Mouse (Mus musculus) liver, embryonic 15.5 days (tissue): ENCODE results near the gene Olfr412. TPM values are rescaled to one million over a fixed set of nuclear protein-coding genes. Genes with fewer than 3 reads are reported as not detected.

Experiments
- ATAC-seq: fragments of 200-750 bp; cut with Nextera tagmentation; 2 replicates; pipeline ENCODE4 v1.8.0; 2017; ENCODE audit warnings: moderate number of reproducible peaks, mild to moderate bottlenecking, moderate library complexity; ENCODE audit not compliant: insufficient read depth
- H3K27ac ChIP-seq: fragments of 300-500 bp; sonication (generic); replicated peaks from 2 replicates; pipeline ENCODE4 v1.5.1; 2015; ENCODE audit warnings: mild to moderate bottlenecking, inconsistent platforms
- H3K27me3 ChIP-seq: fragments of 300-500 bp; sonication (generic); 2 replicates; pipeline ENCODE4 v1.6.1; 2015; ENCODE audit warnings: mild to moderate bottlenecking, inconsistent platforms
- H3K36me3 ChIP-seq: fragments of 300-500 bp; sonication (generic); replicated peaks from 2 replicates; pipeline ENCODE4 v1.6.1; 2015; ENCODE audit warnings: moderate library complexity, mild to moderate bottlenecking, inconsistent platforms
- H3K4me1 ChIP-seq: fragments of 300-500 bp; sonication (generic); replicated peaks from 2 replicates; pipeline ENCODE4 v1.6.1; 2015; ENCODE audit warnings: inconsistent platforms
- H3K4me2 ChIP-seq: fragments of 300-500 bp; sonication (generic); 2 replicates; pipeline ENCODE4 v1.6.1; 2015; ENCODE audit warnings: moderate library complexity, mild to moderate bottlenecking, inconsistent platforms
- H3K4me3 ChIP-seq: fragments of 300-500 bp; sonication (generic); replicated peaks from 2 replicates; pipeline ENCODE4 v1.5.1; 2015; ENCODE audit warnings: mild to moderate bottlenecking, inconsistent platforms
- H3K9ac ChIP-seq: fragments of 300-500 bp; sonication (generic); 2 replicates; pipeline ENCODE4 v1.6.1; 2015; ENCODE audit warnings: moderate library complexity, mild to moderate bottlenecking, inconsistent platforms
- H3K9me3 ChIP-seq: fragments of 300-500 bp; sonication (generic); replicated peaks from 2 replicates; pipeline ENCODE4 v1.6.1; 2016; ENCODE audit warnings: inconsistent platforms
- WGBS: fragments of 180-500 bp; shearing (Covaris S2); methylation state at CpG from one replicate; pipeline ENCODE4 v1.1.7; 2015; ENCODE audit warnings: mixed read lengths; ENCODE audit not compliant: insufficient replicate concordance; 5-methylcytosine and 5-hydroxymethylcytosine counted together
- polyA plus RNA-seq: library from polyadenylated mRNA; unstranded; fragments of >200 nt; fragmentation: Nextera tagmentation; extraction: Ambion mirVana; gene quantifications from 2 replicates; pipeline ENCODE4 v1.2.1, GENCODE M21; 2015

The Olfr412 gene
- not detected in 2 replicates for polyA plus RNA-seq

DNA sequence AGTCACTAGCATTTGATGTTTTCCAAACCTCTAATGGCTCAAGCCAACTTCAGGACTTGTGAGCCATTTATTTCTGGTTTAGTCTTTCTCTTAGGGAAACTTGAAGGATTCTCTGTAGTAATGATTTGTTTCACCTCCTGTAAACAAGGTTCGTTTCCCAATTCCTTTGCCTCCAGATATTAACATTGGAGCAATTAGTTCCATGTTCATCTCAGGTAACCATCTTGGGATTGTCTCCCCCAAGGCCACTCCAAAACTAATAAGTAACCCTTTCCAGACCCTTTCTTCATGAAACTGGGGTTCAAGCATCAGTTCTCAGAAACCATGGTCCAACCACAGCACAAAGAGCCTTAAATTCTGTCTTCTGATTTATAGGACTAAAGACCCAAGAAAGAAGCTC lies at the start of gene Olfr412:
Gene Olfr412 (plus strand): TSS at position 301 of the 400 bp plus-strand sequence.
- H3K27me3 ChIP-seq: no peaks in the 10 kb centered on the region
- H3K4me1 ChIP-seq: no peaks in the 10 kb centered on the region
- no peak within 1 kb of the TSS for H3K4me2 ChIP-seq
- H3K36me3 ChIP-seq: no peaks in the 10 kb centered on the region
- no peak within 1 kb of the TSS for H3K4me3 ChIP-seq
- H3K9me3 ChIP-seq: no peaks in the 10 kb centered on the region
- H3K9ac ChIP-seq: no peak within 1 kb of the TSS
- ATAC-seq: no peak
- H3K27ac ChIP-seq: no peak within 1 kb of the TSS
- 61% methylated on average over 1 of the region's 1 CpGs for WGBS

DNA sequence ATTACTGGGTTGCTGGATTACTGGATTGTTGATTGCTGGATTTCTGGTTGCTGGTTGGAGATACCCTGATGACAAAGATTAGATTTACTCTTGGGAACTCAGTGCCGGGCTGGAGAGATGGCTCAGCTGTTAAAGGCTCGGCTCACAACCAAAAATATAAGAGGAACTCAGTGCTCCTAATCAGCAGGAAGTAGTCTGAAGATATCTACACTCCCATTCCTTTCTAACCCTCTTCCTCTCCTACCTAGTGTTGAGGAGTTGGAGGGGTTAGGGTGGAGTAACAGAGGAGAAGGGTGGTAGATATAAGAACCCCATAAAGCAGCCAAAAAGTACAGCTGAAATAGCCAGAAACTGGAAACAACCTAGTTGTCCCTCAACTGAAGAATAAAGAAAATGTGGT lies 35.8 kb upstream of the Olfr412 start:
- H3K4me1 ChIP-seq: no peaks in the 10 kb centered on the region
- WGBS: 16% methylated on average over 2 of the region's 2 CpGs
- no peaks in the 10 kb centered on the region for H3K9me3 ChIP-seq
- no peak overlapping the region for H3K4me3 ChIP-seq
- H3K36me3 ChIP-seq: no peaks in the 10 kb centered on the region
- ATAC-seq: no peak
- H3K27me3 ChIP-seq: no peaks in the 10 kb centered on the region
- H3K4me2 ChIP-seq: no peak overlapping the region
- no peak overlapping the region for H3K9ac ChIP-seq
- H3K27ac ChIP-seq: no peak overlapping the region

DNA sequence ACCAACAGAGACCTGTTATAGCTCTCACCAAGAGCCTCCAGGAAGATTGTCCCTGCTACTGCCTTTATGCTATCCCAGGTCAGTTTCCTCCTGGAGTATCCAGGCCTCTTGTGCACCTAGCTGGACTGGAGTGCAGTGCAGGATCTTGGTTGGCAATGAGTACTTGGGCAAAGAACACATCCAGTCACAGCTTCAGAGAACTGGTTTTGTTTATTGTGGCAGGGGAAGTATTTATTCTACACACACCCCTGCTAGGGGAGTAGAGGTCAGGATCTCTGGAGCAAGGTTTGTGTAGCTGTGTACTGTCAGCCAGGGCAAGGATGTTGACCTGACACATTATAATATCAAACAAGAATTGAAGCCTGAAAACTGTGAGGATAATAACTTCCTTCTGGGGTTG lies 33.1 kb upstream of the Olfr412 start:
- Histone ChIP-seq H3K4me2 (no peak overlapping the region), H3K27ac (no peak overlapping the region), H3K4me1 (no peaks in the 10 kb centered on the region), H3K9me3 (no peaks in the 10 kb centered on the region), H3K27me3 (no peaks in the 10 kb centered on the region), H3K36me3 (no peaks in the 10 kb centered on the region), H3K9ac (no peak overlapping the region), H3K4me3 (no peak overlapping the region)
- ATAC-seq: no peak

DNA sequence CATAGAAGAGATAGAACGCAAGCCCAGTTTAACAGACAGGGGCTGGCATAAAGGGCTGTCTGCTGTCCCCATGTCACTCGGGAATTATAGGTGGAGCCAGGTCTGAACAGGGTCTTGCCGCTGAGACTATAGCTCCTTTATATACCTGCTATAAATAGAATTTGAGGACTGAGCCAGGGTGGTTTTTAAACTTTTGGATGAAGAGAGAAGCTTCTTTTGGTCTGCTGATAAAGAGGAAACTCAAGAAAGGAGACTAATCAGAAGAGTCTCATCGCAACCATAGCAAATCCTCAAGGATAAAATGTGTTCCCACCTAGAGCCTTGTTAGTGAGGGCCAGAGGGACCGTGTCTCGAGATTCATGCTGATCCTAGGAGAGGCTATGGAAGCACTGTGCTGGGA lies 23.9 kb upstream of the Olfr412 start, which contains the start of gene Olfr410:
Gene Olfr410 (minus strand): TSS at position 101 of the 400 bp plus-strand sequence.
- no peak for ATAC-seq
- Histone ChIP-seq H3K4me2 (no peak within 1 kb of the TSS), H3K27me3 (no peaks in the 10 kb centered on the region), H3K9ac (no peak within 1 kb of the TSS), H3K9me3 (no peaks in the 10 kb centered on the region), H3K27ac (no peak within 1 kb of the TSS), H3K4me1 (no peaks in the 10 kb centered on the region), H3K4me3 (no peak within 1 kb of the TSS), H3K36me3 (no peaks in the 10 kb centered on the region)
- WGBS: 66% methylated on average over 6 of the region's 6 CpGs

DNA sequence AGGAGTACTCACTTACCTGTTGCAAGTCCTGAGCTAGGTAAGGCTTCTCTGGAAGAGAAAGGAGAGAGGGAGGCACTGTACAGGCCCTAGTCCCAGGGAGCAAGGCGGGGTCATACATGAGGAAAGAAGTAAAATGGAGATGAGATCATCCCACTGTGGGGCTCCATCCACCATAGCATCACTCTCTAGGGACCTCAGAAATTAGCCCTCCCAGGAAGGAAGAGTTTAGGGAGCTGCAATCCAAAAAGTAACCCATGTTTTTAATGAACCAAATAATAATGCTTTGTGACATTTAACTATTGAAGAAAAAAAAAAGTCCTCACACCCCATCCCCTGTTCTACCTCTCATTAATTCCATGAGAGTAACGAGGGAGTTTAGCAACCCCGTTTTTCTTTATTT lies 9.3 kb upstream of the Olfr412 start, which contains the start of gene Olfr411:
Gene Olfr411 (minus strand): TSS at position 101 of the 400 bp plus-strand sequence.
- H3K9me3 ChIP-seq: no peaks in the 10 kb centered on the region
- no peak for ATAC-seq
- WGBS: 49% methylated on average over 3 of the region's 3 CpGs

DNA sequence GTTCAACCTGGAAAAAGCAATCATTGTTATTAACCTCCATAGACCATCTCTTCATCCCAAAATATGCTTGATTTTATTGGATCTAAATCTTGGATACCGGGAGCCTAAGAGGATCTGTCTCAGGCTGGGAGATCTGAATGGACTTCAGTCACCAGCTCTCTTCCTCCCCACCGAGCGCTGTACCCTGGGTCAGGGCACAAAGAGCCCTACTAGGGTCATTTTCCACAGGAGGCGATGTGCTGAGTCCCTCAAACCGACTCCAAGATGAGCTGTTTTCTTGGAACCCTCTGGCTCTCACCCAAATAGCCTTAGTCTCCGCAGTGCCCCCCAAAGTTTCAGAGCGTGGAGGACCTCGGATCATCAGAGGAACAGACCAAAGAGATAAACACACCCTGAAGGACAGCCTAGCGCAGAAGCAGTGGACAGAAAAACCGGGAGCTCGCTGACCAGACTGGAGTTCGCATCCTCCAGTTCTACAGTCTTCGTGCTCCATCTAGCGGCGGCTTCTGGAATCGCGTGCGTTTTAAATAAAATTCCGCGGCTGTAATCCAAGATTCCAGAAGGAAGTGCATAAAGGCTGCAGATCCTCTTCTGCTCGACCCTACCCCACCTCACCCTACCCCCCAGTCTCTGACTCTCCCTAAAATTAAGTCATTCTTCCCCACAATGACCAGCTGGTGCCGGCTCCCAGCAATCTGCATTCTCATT lies 9.7 kb downstream of the Olfr412 start:
- H3K9ac ChIP-seq: no peak overlapping the region

More for the DNA sequence above, 9.3 kb upstream of the Olfr412 start, which contains the start of gene Olfr411:
- H3K27me3 ChIP-seq: no peaks in the 10 kb centered on the region
- H3K4me2 ChIP-seq: no peak within 1 kb of the TSS
- no peak within 1 kb of the TSS for H3K27ac ChIP-seq
- H3K4me1 ChIP-seq: no peaks in the 10 kb centered on the region
- H3K36me3 ChIP-seq: no peaks in the 10 kb centered on the region
- H3K4me3 ChIP-seq: no peak within 1 kb of the TSS
- no peak within 1 kb of the TSS for H3K9ac ChIP-seq

DNA sequence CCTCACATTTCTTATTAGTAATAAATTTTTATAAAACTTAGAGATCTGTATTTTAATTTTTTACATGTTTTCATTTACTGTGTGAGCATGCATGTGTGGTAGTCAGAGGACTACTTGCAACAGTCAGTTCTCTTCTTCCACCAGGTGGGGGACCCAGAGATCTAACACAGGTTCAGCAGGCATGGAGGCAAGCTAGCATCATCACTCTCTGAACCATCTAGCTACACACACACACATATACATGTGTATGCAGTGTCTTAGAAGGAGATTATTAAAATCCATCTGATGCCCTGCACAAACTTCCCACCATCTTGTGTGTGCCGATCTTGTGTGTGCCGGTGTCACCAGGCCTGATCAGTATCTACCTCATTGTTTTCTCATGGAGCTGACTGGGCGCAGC lies 15.0 kb downstream of the Olfr412 start:
- Histone ChIP-seq H3K27ac (no peak overlapping the region), H3K4me3 (no peak overlapping the region), H3K36me3 (no peaks in the 10 kb centered on the region), H3K9ac (no peak overlapping the region), H3K9me3 (no peaks in the 10 kb centered on the region), H3K27me3 (no peaks in the 10 kb centered on the region), H3K4me2 (no peak overlapping the region), H3K4me1 (no peaks in the 10 kb centered on the region)
- no peak for ATAC-seq
- WGBS: 63% methylated on average over 3 of the region's 3 CpGs

More for the DNA sequence above, 9.7 kb downstream of the Olfr412 start:
- Histone ChIP-seq H3K4me1 (no peaks in the 10 kb centered on the region), H3K36me3 (no peaks in the 10 kb centered on the region), H3K4me3 (no peak overlapping the region), H3K27me3 (peaks cover 4% of the 10 kb centered on the region; the same call in 1 of the 2 replicates), H3K27ac (no peak overlapping the region), H3K9me3 (no peaks in the 10 kb centered on the region), H3K4me2 (no peak overlapping the region)
- no peak for ATAC-seq
- WGBS: 11% methylated on average over 22 of the region's 22 CpGs

DNA sequence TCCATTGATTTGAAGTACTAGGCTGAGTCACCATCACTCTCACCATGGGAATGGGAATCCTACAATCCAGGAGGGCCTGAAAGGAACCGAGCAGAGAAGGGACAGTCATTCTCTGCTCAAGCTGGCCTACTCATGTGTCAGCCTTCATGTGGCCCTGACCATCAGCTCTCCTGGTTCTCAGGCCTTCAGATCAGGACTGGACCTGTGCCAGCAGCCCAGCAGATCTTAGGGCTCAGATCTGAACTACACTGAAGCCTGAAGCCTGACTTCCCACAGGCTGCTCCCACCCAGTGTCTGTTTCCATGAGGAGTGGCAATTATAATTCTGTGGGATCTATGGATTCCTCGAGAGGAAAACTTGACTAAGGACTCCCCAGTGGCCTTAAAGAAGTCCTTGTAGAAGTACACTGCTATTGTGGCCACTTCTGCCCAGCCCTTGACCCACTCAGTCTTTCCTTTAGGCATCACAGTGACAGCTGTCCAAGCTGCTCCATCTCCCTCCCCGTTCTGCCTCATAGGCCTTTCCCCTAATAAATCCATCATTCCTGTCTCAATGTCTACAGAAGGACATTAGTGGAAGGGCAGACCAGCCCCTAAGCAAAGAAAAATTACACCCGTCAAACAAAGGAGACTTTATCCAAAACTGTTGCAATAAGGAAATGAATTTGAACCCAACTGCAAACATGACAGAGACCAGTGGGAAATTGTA lies 17.5 kb downstream of the Olfr412 start:
- no peak overlapping the region for H3K4me3 ChIP-seq
- WGBS: 41% methylated on average over 4 of the region's 4 CpGs
- H3K4me1 ChIP-seq: no peaks in the 10 kb centered on the region
- no peaks in the 10 kb centered on the region for H3K9me3 ChIP-seq
- no peaks in the 10 kb centered on the region for H3K36me3 ChIP-seq
- H3K27me3 ChIP-seq: no peaks in the 10 kb centered on the region
- no peak overlapping the region for H3K27ac ChIP-seq
- no peak for ATAC-seq
- no peak overlapping the region for H3K9ac ChIP-seq
- H3K4me2 ChIP-seq: no peak overlapping the region

DNA sequence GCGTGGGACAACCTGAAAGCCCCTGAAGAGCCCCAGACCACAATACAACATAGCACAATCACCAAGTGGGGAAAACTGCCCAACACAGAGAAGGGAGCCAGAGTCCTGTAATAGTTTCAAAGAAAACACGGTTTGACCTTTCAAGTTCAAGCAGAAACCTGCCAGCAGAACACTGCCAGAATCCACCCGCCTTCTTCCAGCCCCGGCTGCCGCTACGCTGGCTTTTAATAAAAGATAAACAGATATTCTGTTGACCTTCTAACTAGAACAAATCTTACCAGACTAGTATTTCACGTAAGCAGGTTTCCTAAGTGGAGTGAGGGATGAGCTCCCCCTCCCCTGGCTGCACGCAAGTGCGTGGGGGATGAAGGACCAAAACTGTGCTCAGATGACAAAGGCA lies 23.8 kb downstream of the Olfr412 start:
- ATAC-seq: no peak
- Histone ChIP-seq H3K4me2 (no peak overlapping the region), H3K36me3 (no peaks in the 10 kb centered on the region), H3K4me1 (no peaks in the 10 kb centered on the region), H3K9ac (no peak overlapping the region), H3K9me3 (no peaks in the 10 kb centered on the region), H3K4me3 (no peak overlapping the region), H3K27me3 (no peaks in the 10 kb centered on the region), H3K27ac (no peak overlapping the region)
- WGBS: 71% methylated on average over 9 of the region's 9 CpGs

DNA sequence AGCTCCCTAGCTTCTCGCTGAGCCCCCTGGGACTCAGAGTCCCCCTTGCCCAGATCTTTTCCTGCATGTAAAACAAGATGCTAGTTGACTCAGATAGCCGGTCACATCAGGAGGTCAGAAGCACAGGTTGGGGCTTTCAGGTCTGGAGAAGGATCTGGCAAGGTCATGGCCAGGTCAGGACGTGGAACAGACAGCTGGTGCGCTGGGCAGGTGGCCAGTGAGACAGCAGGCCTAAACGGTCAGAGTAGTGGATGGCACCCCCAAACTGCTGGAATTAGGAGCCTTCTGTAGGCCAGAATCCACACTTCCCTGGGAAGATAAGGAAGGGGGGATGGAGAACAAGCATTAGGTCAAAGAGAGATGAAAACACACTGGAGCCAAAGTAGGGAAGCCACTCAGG lies 25.3 kb downstream of the Olfr412 start:
- Histone ChIP-seq H3K27me3 (no peaks in the 10 kb centered on the region), H3K4me1 (no peaks in the 10 kb centered on the region), H3K4me2 (no peak overlapping the region), H3K9me3 (no peaks in the 10 kb centered on the region), H3K36me3 (no peaks in the 10 kb centered on the region), H3K4me3 (no peak overlapping the region), H3K9ac (no peak overlapping the region), H3K27ac (no peak overlapping the region)
- WGBS: 59% methylated on average over 5 of the region's 5 CpGs
- no peak for ATAC-seq

DNA sequence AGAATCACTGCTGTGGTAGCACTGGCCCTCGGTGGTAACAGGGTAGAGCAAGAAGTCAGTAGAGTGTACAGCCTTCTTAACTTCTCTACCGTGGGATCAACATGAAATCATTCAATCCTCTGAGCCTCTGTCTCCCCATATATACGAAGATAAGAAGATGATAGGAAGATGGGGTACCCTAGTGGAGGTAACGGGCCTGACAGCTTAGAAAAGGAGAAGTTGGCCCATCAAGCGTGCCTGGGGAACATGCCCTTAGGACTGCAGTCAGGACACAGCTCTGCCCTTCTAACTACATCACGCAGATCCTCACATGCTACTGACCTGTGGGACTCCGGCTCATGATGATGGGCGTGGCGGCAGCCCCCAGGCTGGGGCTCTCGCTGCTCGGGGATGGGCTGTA lies 30.0 kb downstream of the Olfr412 start:
- H3K27ac ChIP-seq: no peak overlapping the region
- no peaks in the 10 kb centered on the region for H3K36me3 ChIP-seq
- no peaks in the 10 kb centered on the region for H3K9me3 ChIP-seq
- no peaks in the 10 kb centered on the region for H3K27me3 ChIP-seq
- H3K4me2 ChIP-seq: no peak overlapping the region
- H3K9ac ChIP-seq: no peak overlapping the region
- WGBS: 59% methylated on average over 11 of the region's 11 CpGs
- ATAC-seq: no peak
- H3K4me1 ChIP-seq: no peaks in the 10 kb centered on the region
- H3K4me3 ChIP-seq: no peak overlapping the region
